Mouse (Mus musculus): ENCODE measurements around the gene Tmtc1. TPM values are rescaled to one million over a fixed set of nuclear protein-coding genes. Genes with fewer than 3 reads are reported as not detected.
A peak's percentile ranks its signal among the peaks of the same experiment; 100 is the strongest.

The Tmtc1 gene
- total RNA-seq, 2 experiments from 2014 or later, result 10.2 to 12.4 TPM

DNA sequence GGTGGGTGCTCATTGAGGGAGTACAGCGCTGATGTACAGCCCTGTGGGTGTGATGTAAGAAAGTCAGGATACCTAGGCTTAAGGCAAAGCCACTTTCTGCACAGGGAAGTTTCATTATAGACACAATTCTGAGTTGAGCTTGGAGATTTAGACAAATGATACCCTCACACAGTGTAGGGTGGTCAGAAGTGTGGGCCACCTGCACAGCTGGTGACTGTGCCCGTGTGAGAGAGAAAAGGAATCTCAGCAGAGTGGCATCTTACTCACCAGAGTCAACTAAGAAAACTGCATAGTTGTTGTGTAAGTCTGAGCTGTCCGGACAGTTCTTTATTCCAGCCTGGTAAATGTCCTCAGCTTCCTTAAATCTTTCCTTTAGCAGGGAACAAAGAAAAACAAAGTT, 195.0 kb downstream of the Tmtc1 start:
- DNase-seq (ENCODE audit: low spot score in 2 of 2), result no peak

DNA sequence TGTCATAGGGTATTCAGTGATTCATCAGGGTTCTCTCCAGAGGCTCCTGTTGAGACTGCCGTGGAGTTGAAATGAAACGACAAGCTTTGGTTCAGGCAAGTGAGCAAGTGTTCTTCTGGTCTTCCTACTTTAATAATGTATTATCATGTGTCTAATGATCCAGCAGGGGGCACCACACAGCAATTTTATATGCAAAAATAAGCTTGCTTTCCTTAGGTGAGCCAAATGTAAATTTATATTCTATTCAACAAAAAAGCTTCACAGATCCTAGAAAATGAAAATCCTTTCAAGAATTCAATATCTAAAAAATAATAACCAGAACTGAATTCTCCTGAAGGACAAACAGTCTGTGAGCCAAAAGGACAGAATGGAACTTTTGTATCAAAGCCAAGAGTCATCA, 195.6 kb downstream of the Tmtc1 start:
- DNase-seq (ENCODE audit: low spot score in 2 of 2), result no peak

DNA sequence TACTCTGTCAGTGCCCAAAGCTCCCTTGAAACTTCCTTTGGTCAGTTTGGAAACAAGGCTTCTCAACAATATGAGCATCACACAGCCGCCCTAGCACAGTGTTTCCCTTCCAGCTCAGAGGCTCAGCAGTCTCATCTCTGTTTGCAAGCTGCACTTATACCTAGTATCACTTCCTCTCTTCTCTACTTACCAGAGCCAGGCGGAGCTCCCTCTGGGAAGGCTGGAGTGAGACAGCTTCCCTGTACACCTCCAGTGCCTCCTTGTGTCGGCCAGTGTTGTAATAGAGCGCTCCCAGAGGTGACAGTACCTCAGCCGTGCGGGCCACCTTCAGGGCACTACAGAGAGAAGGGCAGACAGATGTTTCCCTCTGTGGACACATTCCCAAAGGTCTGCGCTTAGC, 197.6 kb downstream of the Tmtc1 start:
- DNase-seq (ENCODE audit: low spot score in 2 of 2), result no peak

DNA sequence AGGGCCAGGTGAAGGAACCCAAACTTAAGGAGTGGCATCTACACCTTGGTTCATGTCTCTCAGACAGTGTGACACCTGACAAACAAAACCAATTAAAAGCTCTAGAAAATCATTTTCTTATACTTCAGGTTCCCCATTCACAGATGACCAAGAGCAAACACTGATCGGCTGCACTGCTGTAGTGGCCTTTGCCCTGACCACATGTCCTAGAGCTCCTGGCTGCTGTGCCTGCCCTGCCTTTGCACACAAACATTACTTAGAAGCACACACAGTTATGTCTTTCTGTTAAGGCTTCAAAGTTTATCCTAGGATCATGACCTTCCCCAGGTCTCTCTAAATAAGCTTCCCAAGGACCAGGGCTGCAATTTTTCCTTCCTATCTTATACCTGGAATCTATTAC, 199.4 kb downstream of the Tmtc1 start:
- DNase-seq (ENCODE audit: low spot score in 2 of 2), result no peak

DNA sequence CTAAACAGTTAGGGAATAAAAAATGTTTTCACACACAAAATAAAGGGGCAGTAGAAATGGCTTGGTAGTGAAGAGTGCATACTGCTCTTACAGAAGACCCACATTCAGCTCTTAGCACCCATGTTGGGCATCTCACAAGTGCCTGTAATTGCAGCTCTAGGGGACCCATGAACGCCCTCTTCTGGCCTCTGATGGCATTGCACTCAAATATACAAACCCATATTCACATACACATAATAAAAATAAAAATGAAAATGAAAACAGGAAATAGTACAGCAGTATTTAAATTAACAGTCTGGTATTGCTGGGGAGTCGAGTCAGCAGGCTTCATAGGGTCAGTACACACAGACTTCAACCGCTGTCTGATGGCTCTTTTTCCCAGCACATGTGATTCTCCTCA, 201.9 kb downstream of the Tmtc1 start:
- no peak for DNase-seq (ENCODE audit: low spot score in 2 of 2)

DNA sequence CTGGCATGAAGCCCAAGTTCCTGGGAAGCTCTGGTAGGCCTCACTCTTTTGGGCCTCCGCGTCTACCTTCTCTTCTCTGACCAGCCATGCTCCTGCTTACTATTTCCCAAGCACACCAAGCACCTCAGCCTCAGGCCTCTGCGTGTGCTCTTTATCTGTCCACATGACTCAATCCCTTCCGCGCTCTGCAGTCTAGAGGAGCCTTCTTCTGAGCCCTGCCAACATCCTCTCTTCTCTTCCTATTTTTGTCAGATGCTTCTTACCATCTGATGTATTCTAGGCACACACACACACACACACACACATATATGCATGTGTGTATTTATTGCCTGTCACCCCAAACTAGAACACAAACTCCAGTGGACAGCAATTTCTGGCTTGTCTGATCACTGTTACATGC, 202.5 kb downstream of the Tmtc1 start:
- DNase-seq (ENCODE audit: low spot score in 2 of 2), result no peak

DNA sequence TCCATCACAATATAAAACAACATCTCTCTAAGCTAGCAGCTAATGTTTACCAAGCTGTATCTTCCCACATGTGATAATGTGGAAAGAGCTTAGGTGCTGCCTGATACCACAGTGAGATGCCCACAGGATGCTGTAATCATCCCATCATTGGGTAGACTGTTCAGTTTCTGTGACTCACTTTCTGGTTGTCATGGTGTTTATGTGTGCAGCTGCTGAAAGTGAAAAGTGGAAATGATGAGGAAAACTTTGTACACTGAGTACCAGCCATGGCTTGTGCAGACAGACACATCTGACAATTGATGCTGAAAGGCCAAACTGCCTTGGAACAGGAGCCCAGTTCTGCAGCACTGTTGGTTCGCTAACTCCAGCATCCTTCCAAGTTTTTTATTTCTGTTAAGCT, 204.9 kb downstream of the Tmtc1 start:
- no peak for DNase-seq (ENCODE audit: low spot score in 2 of 2)

DNA sequence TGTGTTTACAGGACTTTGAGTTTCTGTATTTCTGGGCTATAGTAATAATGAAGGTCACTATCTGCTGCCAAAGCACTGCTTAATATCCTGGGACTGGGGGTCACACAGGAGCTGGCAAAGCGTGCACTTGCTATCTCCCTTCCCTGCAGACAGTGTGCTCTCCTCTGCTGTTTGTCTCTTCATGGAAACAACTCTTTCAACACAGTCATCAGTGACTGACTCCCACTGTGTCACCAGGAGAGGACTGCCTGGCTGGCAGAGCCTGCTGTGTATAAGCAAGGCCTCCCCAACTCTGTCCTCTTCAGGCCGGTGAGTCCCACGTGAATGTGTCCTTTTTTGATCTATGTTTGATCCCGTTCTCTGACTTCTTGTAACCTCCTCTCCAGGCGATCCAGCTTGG, 206.7 kb downstream of the Tmtc1 start:
- no peak for DNase-seq (ENCODE audit: low spot score in 2 of 2)

DNA sequence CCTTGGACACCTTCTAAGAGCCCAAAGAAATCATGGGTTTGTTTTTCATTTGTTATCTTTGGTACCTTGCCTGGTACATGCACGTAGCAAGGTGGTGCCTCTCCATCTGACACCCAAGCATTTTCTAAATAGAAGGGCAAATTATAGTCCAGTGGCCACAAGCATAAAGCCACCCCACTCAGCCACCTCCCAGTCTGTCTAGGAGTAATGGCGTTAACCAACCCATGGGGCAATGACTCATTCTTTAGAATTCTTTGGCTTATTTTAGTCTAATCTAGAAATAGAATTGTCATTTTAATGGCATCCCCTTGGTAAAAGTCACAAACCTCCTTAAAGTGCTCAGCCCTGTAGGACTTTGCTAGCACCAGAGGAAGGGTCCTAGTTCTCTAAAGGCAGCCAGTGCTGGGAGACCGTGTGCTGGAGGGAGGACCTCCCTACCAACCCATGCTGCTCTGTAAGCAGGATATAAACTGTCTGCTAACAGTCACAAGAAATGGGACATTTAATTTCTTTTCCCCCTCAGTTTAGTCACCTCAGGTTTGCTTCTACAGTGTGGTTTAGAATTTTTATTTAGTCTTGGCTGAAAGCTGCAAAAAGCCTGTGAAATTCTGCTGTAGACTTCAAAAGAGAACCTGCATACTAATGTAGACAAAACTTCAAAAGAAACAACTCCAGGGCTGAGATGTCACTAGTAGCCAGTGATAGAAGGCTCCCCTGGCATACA, 209.9 kb downstream of the Tmtc1 start:
- DNase-seq (ENCODE audit: low spot score in 2 of 2), result no peak

DNA sequence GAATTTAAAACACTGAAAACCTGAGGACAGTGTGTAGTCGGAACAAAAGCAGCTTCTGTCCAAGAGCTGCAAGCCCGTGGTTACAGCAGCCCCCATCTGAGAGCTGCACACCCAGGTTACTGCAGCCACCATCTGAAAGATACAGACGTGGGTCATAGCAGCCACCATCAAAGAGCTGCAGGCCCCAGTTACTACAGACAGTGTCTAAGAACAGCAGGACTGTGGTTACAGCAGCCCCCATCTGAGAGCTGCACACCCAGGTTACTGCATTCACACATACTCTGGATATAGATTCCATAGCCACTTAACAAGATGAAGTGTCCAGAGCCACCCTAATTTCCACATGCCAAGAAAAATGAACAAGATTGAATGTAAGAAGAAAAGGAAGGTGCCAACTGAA, 216.6 kb downstream of the Tmtc1 start:
- no peak for DNase-seq (ENCODE audit: low spot score in 2 of 2)

DNA sequence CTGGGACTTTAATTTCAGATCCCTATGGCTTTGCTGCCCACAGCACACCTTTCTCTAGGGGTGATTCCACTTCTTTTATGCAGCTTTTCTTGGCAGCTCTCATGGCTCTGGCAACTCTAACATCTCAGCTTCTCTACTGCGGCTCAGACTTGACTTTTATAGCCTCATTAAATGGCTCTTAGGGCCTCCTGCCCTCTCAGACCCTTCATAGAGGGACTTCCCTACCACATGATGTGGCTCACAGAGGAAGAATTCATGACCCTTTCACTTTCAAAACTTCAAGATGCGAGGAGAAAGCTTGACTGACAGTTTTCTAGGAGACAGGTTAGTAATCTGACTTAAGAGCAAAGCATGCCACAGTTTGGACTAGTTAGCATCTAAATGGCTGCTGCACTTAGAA, 221.5 kb downstream of the Tmtc1 start:
- DNase-seq (ENCODE audit: low spot score in 2 of 2), result no peak

DNA sequence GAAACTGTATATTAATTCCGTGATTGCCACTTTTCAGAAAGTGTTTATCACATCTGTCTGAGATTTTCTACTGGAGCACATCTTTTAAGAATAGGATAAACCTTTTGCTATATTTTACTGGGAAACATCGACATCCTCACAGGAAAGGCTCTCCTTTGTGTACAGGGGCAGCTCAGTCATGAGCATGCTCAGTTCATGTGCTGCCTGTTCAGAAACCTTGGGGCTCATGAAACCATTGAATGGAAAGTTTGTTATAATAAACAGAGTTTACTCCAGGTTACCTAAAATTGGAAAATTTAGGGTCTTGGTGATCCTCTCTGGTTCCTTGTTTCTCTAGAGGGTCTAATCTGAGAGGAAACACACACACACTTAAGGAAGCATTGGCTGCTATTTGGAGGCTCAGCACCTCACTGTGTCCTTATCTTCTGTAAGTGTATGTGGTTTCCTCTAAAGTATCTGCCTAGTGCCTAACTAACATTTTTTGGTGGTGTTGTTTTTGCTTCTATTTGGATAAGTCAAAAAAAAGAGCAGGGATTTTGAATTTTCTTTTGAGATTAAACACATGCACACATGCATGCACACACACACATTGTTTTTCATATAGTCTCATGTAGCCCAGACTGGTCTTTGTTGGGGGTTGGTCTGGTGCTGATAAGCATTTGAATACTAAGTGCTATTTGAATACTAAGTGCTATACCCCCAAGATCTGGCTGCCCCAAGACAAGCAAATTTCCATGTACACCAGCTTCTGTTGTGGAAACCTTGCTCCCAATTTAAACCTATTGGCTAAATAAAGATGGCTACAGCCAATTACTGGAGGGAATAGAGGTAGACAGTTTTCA, 225.7 kb downstream of the Tmtc1 start:
- no peak for DNase-seq (ENCODE audit: low spot score in 2 of 2)

DNA sequence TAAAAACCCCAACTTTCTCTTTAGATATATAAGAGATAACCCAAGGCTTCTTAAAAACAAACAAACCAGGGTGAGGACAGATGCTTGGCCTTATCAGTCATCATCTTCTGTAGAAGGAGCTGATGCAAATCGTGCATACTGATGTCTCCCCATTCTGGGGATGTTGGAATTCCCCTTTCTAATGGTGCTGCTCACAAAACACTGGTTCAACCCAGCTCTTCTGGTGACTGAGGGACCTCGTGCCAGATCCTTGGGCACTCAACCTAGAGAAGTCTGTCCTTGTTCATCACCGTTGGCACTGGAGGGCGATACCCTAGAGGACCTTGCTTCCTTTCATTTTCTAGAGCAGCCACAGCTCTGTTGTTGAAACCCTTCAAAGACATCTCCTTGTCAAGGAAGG, 227.4 kb downstream of the Tmtc1 start:
- no peak for DNase-seq (ENCODE audit: low spot score in 2 of 2)

DNA sequence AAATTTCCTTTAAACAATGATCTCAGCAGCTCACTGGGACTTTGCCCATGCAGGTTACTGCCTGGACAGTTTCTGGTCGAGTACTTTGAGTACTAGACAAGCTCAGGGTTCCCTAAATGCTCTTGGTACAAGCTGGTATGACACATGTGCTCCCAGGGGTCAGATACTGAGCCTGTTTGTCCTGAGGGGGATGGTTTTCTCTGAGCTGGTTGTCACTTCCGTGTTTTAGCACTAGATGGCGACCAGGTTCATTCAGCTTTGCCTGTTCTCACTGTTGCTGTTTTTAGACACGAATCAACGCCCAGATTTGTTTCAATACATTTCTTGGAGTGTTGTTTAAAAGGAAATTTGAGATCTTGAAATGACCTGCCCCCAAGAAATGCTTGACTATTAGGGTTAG, 229.4 kb downstream of the Tmtc1 start:
- DNase-seq (ENCODE audit: low spot score in 2 of 2), result no peak

DNA sequence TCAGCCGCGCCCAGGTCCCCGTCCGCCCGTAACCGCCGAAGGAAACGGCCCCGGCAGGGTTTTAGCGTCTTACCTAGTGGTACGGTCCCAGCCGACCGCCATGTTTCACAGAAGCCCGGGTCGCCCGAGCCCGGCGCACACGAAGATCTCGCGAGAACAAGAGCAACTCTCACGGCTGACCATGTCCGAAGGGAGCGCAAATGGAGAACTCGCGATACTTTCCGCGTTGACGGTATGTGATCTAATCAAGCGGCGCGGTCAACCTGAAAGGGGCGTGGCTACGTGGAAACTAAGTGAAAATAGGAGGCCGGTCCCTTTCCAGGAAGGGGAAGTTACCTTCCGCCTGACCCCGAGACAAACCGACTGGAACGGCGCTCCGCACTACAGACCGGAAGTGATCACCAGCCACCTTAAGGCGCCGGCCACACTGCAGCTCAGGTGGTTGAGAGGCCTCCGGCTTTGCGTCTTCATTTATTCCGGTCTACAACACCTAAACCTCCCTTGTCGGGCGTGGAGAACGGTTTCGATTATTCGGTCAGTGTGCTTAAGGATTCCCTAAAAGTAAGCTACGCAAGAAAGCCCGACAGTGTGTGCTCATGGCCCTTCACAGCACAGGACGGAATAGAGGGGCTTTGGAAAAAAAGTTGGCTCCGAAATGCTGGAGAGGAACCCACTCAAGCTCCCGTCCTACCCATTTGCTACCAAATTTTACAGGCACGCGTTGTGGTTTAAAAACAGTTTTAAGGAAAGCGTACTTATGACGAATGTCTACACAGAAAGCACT, 232.1 kb downstream of the Tmtc1 start, which contains the start of gene Ergic2:
Gene Ergic2, minus strand, starts transcription at position 478 of the 784 bp plus-strand sequence.
- DNase-seq (ENCODE audit: low spot score in 2 of 2), result peak; percentile 77 to 91

DNA sequence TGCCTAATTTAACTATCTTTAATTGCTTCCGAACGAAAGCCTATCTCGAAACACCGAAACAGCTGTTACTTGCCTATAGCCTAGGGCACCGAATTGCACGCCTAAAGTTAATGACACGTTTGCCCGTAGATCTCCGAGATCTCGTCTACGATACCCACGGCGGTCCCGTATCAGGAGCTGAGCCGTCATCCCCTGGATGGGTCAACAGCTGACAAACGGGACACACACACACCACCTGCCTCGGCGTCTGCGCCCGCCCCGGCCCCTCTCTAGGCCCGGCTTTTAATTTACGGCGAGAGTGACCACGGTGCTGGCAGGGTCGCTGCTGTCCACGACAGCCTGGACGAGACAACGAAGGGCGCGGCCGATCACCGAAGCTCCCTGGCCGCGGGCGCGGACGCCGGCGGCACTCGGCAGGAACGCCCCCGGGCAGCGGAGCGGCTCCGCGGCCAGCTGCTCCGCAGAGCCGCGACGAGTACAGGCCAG, 232.8 kb downstream of the Tmtc1 start:
- DNase-seq (ENCODE audit: low spot score in 2 of 2), result peak in 1 of 2 experiments; percentile 7

DNA sequence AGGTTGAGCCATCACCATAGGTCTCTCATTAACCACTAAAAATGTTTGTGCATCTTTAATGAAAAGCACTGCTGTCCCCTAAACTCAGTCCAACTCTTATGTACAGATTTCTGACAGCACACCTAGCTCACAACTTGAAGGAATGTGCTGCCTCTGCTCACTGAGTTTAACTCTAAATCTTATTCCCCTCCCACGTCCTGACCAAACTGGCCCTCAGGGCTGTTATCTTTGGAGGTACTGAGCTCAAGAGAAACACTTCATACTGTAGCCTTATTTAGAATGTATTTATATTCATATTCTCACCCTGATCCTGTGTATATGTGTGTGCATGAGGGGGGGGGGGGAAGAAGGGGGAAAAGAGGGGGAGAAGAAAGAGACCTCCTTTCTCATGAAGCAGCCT, 236.7 kb downstream of the Tmtc1 start:
- no peak for DNase-seq (ENCODE audit: low spot score in 2 of 2)

DNA sequence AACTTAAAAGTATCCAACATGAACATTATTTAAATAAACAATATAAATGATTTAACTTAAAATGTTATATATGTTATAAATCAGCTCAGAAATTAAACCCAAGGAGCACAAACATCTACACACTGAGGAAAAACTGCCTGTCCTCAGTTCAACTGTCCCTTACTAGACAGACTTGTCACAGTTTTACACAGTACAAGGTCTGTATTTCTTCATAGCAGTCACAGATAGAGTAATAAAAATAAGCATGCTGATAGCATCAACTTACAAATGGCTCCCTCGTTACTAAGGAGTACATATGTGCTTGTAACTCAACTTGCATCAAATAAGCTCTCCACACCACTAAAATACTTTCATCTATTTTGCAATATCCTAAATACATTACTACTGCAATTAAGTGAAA, 239.1 kb downstream of the Tmtc1 start:
- DNase-seq (ENCODE audit: low spot score in 2 of 2), result no peak

DNA sequence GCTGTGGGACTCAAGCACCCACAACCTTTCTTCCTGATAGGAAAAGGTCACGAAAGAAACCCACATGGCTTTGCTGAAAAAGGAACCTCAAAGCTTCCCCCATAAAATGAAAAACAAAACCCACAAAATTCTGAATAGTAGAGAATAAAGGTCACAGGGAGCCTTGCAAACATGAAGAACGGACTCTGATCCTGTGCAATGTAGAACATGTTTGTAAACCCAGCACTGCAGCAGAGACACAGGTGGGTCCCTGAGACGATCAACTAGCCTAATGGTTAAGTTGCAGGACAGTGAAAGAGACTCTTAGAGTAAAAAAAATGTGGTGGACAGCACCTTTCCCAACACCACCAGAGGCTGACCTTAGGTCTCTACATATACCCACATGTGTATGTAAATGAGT, 244.5 kb downstream of the Tmtc1 start:
- no peak for DNase-seq (ENCODE audit: low spot score in 2 of 2)

DNA sequence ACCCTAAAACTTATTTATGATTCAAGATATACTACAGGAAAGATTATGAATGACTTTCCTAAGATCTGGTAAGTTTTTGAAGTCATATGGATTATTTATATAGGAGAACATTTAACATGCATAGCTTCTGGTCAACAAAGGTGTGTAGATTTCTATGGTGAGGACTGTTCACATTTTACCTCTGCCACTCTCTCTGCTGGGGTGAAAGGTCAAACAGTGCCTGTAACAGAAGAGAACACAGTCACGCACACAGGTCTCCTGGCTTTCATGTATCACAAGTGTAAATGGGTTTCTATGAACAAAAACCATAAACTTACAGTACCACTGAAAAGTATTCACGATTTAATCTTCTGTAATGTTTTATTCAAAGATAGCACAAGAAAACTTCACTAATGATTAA, 245.0 kb downstream of the Tmtc1 start:
- no peak for DNase-seq (ENCODE audit: low spot score in 2 of 2)

DNA sequence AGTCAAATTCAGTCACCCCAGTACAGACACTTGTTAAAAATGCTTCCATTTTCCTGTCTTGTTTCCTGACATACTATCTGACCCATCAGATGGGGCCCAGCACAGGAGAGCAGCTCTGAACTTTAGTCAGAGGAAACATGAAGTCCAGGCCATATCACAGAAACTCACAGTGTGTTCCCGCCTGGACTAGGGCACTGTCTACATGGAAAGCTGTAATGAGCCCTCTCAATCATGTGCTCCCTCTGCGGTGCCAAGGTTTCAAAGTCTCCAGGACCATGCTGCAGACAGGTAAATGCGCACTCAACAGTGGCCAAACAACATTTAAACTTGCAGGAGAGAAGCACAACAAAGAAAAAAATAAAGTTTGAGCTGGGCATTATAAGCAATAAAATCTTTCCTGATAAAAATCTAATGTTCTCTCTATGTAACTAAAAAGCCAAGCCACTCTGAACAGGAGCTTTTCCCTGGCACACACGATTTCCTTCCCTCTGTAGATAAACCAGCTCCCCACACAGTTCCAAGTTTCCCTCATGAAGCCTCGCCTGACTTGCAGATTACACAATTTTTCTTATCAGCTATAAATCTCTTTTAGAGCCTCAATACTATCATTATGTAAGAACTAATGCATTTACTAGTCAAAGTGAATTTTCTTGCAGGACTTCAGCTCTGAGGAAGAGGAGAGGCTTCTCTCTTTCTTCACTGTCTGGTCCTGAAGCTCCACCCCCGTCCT, 250.1 kb downstream of the Tmtc1 start:
- no peak for DNase-seq (ENCODE audit: low spot score in 2 of 2)

All from adrenal gland, postnatal 4 days (tissue).